Mouse (Mus musculus): ENCODE measurements around the gene 4930435E12Rik.

DNA sequence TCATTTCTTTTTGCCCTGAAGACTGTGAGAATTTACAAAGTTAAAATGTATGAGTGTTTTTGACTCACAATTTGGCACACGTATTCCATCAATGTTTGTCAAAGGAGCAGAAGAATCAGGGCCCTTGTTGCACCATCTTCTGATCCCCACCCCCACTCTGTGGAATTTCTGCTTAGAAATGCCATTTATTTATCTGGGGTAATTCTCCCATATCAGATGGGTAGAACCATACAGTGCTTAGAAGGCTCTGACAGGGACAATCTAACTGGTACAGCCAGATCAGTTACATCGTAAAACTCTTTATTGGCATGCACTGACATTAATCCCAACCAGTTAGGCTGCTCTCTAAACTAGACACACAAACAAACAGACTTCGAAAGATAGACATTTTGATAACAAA is 38.6 kb downstream of the 4930435E12Rik start:
- TF ChIP-seq CTCF (IDR thresholded peaks at IDR 0.05; ENCODE audit: insufficient read depth, low read depth, low read length) (no peak), POLR2A (IDR thresholded peaks at IDR 0.05; ENCODE audit: insufficient read depth, low read depth, low read length) (no peak)

Measured in olfactory bulb, adult 2 months (tissue).